Comparison of ENCODE assay signal across 23 mouse cellular contexts in genomic region chr13:97503391-97503790, GRCm38 (mm10).
DNase-seq lines count a peak whose midpoint lies in the region; ATAC-seq and TF ChIP-seq lines count a peak whose summit lies in the region.
"Had no signal": no experiment of that assay in that cellular context is flagged by ENCODE, and none has a peak within 500 bp of the region (broad histone marks: within the 10 kb centered on the region; RNA-seq: fewer than 3 reads in every experiment).

No protein-coding gene starts in this region.

- no peaks in the 10 kb centered on the region for H3K9me3 ChIP-seq in forebrain, postnatal 0 days (ENCODE audit: low read length)
- no peaks in the 10 kb centered on the region for H3K9me3 ChIP-seq in forebrain, embryonic 15.5 days
- H3K9me3 ChIP-seq: embryonic facial prominence, embryonic 12.5 days; heart, embryonic 15.5 days; hindbrain, embryonic 10.5 days; intestine, embryonic 15.5 days had no signal

- H3K9ac ChIP-seq in forebrain, postnatal 0 days: no peak overlapping the region
- no peak overlapping the region for H3K9ac ChIP-seq in forebrain, embryonic 15.5 days (replicated peaks)
- H3K9ac ChIP-seq: embryonic facial prominence, embryonic 12.5 days; heart, embryonic 15.5 days; hindbrain, embryonic 14.5 days; intestine, embryonic 15.5 days had no signal

- ATAC-seq in forebrain, postnatal 0 days: peak; percentile 38
- ATAC-seq in forebrain, embryonic 15.5 days (replicated peaks): no peak
- ATAC-seq: forebrain, embryonic 16.5 days; intestine, embryonic 15.5 days had no signal

- no peak for DNase-seq in forebrain, postnatal 0 days
- DNase-seq in gastrocnemius, postnatal 25 days: peak; percentile 40
- no peak for DNase-seq in gastrocnemius, adult 8-10 months (ENCODE audit: low spot score in 2 of 2)
- DNase-seq in NIH3T3 (ENCODE audit: low read depth): peak; percentile 60
- DNase-seq in retina, embryonic 14.5 days (ENCODE audit: low spot score): no peak
- DNase-seq in lung, postnatal 25 days (ENCODE audit: low spot score): no peak
- DNase-seq: adrenal gland, adult 8-10 months; adrenal gland, postnatal 36 days; cerebellum, adult 11 months; cerebellum, adult 8-10 months; cerebellum, postnatal 14 days; embryo, embryonic 11 days; heart, adult 2 months; kidney, adult 18-20 months had no signal

- no peak overlapping the region for H3K27ac ChIP-seq in forebrain, postnatal 0 days (ENCODE audit: low read depth, low read length)
- no peak overlapping the region for H3K27ac ChIP-seq in forebrain, embryonic 15.5 days (replicated peaks)
- H3K27ac ChIP-seq: embryonic facial prominence, embryonic 12.5 days; heart, adult 2 months; hindbrain, embryonic 14.5 days; intestine, embryonic 15.5 days had no signal

- H3K36me3 ChIP-seq in forebrain, postnatal 0 days (ENCODE audit: insufficient read depth): no peaks in the 10 kb centered on the region
- no peaks in the 10 kb centered on the region for H3K36me3 ChIP-seq in forebrain, embryonic 15.5 days
- H3K36me3 ChIP-seq: embryonic facial prominence, embryonic 12.5 days; heart, embryonic 15.5 days; hindbrain, embryonic 10.5 days; intestine, embryonic 15.5 days had no signal

- 69% methylated on average over 5 of the region's 5 CpGs for WGBS in forebrain, postnatal 0 days
- WGBS in forebrain, embryonic 15.5 days: 73% methylated on average over 5 of the region's 5 CpGs

- H3K4me3 ChIP-seq in forebrain, postnatal 0 days (ENCODE audit: low read depth, low read length): no peak overlapping the region
- no peak overlapping the region for H3K4me3 ChIP-seq in forebrain, embryonic 15.5 days
- H3K4me3 ChIP-seq: embryonic facial prominence, embryonic 12.5 days; heart, adult 2 months; heart, embryonic 15.5 days; hindbrain, embryonic 10.5 days; intestine, embryonic 15.5 days had no signal

- H3K4me1 ChIP-seq in forebrain, postnatal 0 days (ENCODE audit: insufficient read depth): no peaks in the 10 kb centered on the region
- 0 out of 2 replicates have a peak, but pooled peaks cover 6% of the 10 kb centered on the region for H3K4me1 ChIP-seq in forebrain, embryonic 15.5 days
- H3K4me1 ChIP-seq: embryonic facial prominence, embryonic 12.5 days; heart, embryonic 15.5 days; intestine, embryonic 15.5 days had no signal

- H3K27me3 ChIP-seq in forebrain, postnatal 0 days (ENCODE audit: insufficient read depth, low read length): no peaks in the 10 kb centered on the region
- H3K27me3 ChIP-seq in forebrain, embryonic 15.5 days: no peaks in the 10 kb centered on the region
- H3K27me3 ChIP-seq: CH12.LX; embryonic facial prominence, embryonic 12.5 days; heart, embryonic 15.5 days; intestine, embryonic 15.5 days had no signal

- no peak overlapping the region for H3K4me2 ChIP-seq in forebrain, postnatal 0 days (ENCODE audit: low read depth)
- no peak overlapping the region for H3K4me2 ChIP-seq in forebrain, embryonic 15.5 days (replicated peaks)
- H3K4me2 ChIP-seq: embryonic facial prominence, embryonic 12.5 days; heart, embryonic 11.5 days; heart, embryonic 15.5 days; hindbrain, embryonic 14.5 days; intestine, embryonic 15.5 days had no signal

- TF ChIP-seq CTCF in forebrain, postnatal 0 days (IDR thresholded peaks at IDR 0.05; ENCODE audit: low read depth): no peak

Comparison
In these comparisons a context has a peak if more than half of its experiments do, and no peak if none do; other contexts are left out.
1. DNase-seq: peak in gastrocnemius, postnatal 25 days (single experiment) and NIH3T3 (single experiment); none in forebrain, postnatal 0 days (single experiment), gastrocnemius, adult 8-10 months (0 of 2), retina, embryonic 14.5 days (single experiment) and lung, postnatal 25 days (single experiment).